In genomic region chr7:38140324-38140723, GRCm38 (mm10) we compare ENCODE assay signal across 18 mouse cellular contexts. TPM values are rescaled to one million over a fixed set of nuclear protein-coding genes. Genes with fewer than 3 reads are reported as not detected.
DNase-seq lines count a peak whose midpoint lies in the region; ATAC-seq and TF ChIP-seq lines count a peak whose summit lies in the region.
"Had no signal": no experiment of that assay in that cellular context is flagged by ENCODE, and none has a peak within 500 bp of the region (broad histone marks: within the 10 kb centered on the region; RNA-seq: fewer than 3 reads in every experiment).

No protein-coding gene starts in this region.

- no peak for TF ChIP-seq CTCF in stomach, postnatal 0 days (IDR thresholded peaks at IDR 0.05; ENCODE audit: low read depth)

- no peak overlapping the region for H3K4me2 ChIP-seq in stomach, embryonic 16.5 days (ENCODE audit: low read depth, low read length)
- H3K4me2 ChIP-seq in stomach, postnatal 0 days (replicated peaks; ENCODE audit: low read depth), result no peak overlapping the region
- H3K4me2 ChIP-seq: heart, embryonic 15.5 days; hindbrain, embryonic 12.5 days; liver, embryonic 13.5 days had no signal

- DNase-seq in stomach, postnatal 0 days (ENCODE audit: low spot score), result no peak
- DNase-seq in layer of hippocampus, adult 8-10 months (ENCODE audit: low spot score in 2 of 2), result peak; percentile 21 to 47
- DNase-seq in left cerebral cortex, postnatal 25 days (ENCODE audit: low spot score in 2 of 2), result peak; percentile 58 to 91
- DNase-seq in telencephalon, adult 2 months (ENCODE audit: low read depth, low spot score), result peak; percentile 74
- DNase-seq in B cell, adult 2 months, result no peak
- no peak for DNase-seq in cerebellum, adult 8-10 months
- DNase-seq: cerebellum, adult 9-11 months; gastrocnemius, postnatal 14 days; kidney, adult 18-20 months; kidney, postnatal 4 days; liver, embryonic 13.5 days; spleen, adult 18-20 months; thymus, adult 2 months had no signal

- intact Hi-C loops in left cerebral cortex, postnatal 25 days (cut with DNase I), result loop anchor here (2.0 to 5.0 kb wide), 3 partner anchors 26 to 768 kb away; no protein-coding TSS in a partner anchor

- no peaks in the 10 kb centered on the region for H3K36me3 ChIP-seq in stomach, embryonic 16.5 days (ENCODE audit: control insufficient read depth, insufficient read depth, low read length)
- no peaks in the 10 kb centered on the region for H3K36me3 ChIP-seq in stomach, postnatal 0 days (ENCODE audit: control insufficient read depth, insufficient read depth, low read length)
- H3K36me3 ChIP-seq: heart, embryonic 15.5 days; hindbrain, embryonic 12.5 days; liver, embryonic 13.5 days had no signal

- H3K9ac ChIP-seq in stomach, embryonic 16.5 days (ENCODE audit: low read length), result peak overlapping the region; percentile 26; the same call in 1 of the 2 replicates
- H3K9ac ChIP-seq in stomach, postnatal 0 days (ENCODE audit: low read length), result no peak overlapping the region
- H3K9ac ChIP-seq: heart, embryonic 15.5 days; hindbrain, embryonic 12.5 days; liver, embryonic 13.5 days had no signal

- H3K9me3 ChIP-seq in stomach, embryonic 16.5 days (replicated peaks; ENCODE audit: control insufficient read depth, low read length), result no peaks in the 10 kb centered on the region
- H3K9me3 ChIP-seq in stomach, postnatal 0 days (ENCODE audit: control insufficient read depth, low read length), result no peaks in the 10 kb centered on the region
- H3K9me3 ChIP-seq: heart, embryonic 15.5 days; hindbrain, embryonic 12.5 days; liver, embryonic 13.5 days had no signal

- no peaks in the 10 kb centered on the region for H3K4me1 ChIP-seq in stomach, embryonic 16.5 days (ENCODE audit: control insufficient read depth, insufficient read depth, low read length)
- H3K4me1 ChIP-seq in stomach, postnatal 0 days (replicated peaks; ENCODE audit: control insufficient read depth, insufficient read depth), result no peaks in the 10 kb centered on the region
- H3K4me1 ChIP-seq: heart, embryonic 15.5 days; hindbrain, embryonic 12.5 days; liver, embryonic 13.5 days had no signal

- H3K27ac ChIP-seq in stomach, embryonic 16.5 days (ENCODE audit: low read length), result no peak overlapping the region
- no peak overlapping the region for H3K27ac ChIP-seq in stomach, postnatal 0 days (replicated peaks)
- H3K27ac ChIP-seq: heart, embryonic 15.5 days; hindbrain, embryonic 12.5 days; liver, embryonic 13.5 days; macrophage had no signal

- no peak for TF ChIP-seq EP300 in stomach, postnatal 0 days (optimal IDR thresholded peaks at IDR 0.05)

- no peak for ATAC-seq in stomach, embryonic 16.5 days (ENCODE audit: insufficient read depth, low FRiP score)
- no peak for ATAC-seq in stomach, postnatal 0 days (ENCODE audit: low FRiP score, low TSS enrichment)
- no peak for ATAC-seq in megakaryocyte progenitor cell, adult 5-6 weeks (replicated peaks; ENCODE audit: poor library complexity)

- 41% methylated on average over 9 of the region's 9 CpGs for whole genome bisulfite sequencing in stomach, embryonic 16.5 days
- 39% methylated on average over 9 of the region's 9 CpGs for WGBS in stomach, postnatal 0 days

- H3K4me3 ChIP-seq in stomach, embryonic 16.5 days (replicated peaks; ENCODE audit: low read length), result no peak overlapping the region
- no peak overlapping the region for H3K4me3 ChIP-seq in stomach, postnatal 0 days (ENCODE audit: low read depth, low read length)
- H3K4me3 ChIP-seq: heart, embryonic 15.5 days; hindbrain, embryonic 12.5 days; liver, embryonic 13.5 days had no signal

- H3K27me3 ChIP-seq in stomach, embryonic 16.5 days (ENCODE audit: control insufficient read depth, insufficient read depth, low read length), result no peaks in the 10 kb centered on the region
- H3K27me3 ChIP-seq in stomach, postnatal 0 days (ENCODE audit: control insufficient read depth, insufficient read depth, low read length), result no peaks in the 10 kb centered on the region
- H3K27me3 ChIP-seq: hindbrain, embryonic 12.5 days; liver, embryonic 13.5 days had no signal

RNA-seq across cellular contexts. Expression of gene Ccne1, which starts 33.0 kb away (rescaled TPM):
- 52.9 and 55.2 TPM in 2 replicates for polyA plus RNA-seq in stomach, embryonic 16.5 days (2015; fragmentation: Nextera tagmentation; extraction: Ambion mirVana)
- polyA plus RNA-seq in stomach, postnatal 0 days (2015; fragmentation: Nextera tagmentation; extraction: Ambion mirVana), result 14.2 and 15.3 TPM in 2 replicates
- total RNA-seq in layer of hippocampus, adult 8-10 months (2022), result 10 to 100 TPM; 13.1 to 17.3 (median 13.9) TPM
- 10 to 100 TPM; 16.7 to 18.8 TPM for total RNA-seq in left cerebral cortex, postnatal 25 days (2021)
- 17.0 and 20.3 TPM in 2 replicates for total RNA-seq in megakaryocyte progenitor cell, adult 5-6 weeks (2015)
- total RNA-seq in megakaryocyte progenitor cell, adult 5-6 weeks (2017), result 29.3 and 32.4 TPM in 2 replicates

RNA-seq across cellular contexts. Expression of gene 1600014C10Rik, which starts 42.7 kb away (rescaled TPM):
- 15.9 and 17.0 TPM in 2 replicates for polyA plus RNA-seq in stomach, embryonic 16.5 days (2015; fragmentation: Nextera tagmentation; extraction: Ambion mirVana)
- polyA plus RNA-seq in stomach, postnatal 0 days (2015; fragmentation: Nextera tagmentation; extraction: Ambion mirVana), result 9.6 and 10.3 TPM in 2 replicates
- total RNA-seq in layer of hippocampus, adult 8-10 months (2022), result 10 to 100 TPM; 24.6 to 30.9 (median 28.9) TPM
- total RNA-seq in left cerebral cortex, postnatal 25 days (2021), result 10 to 100 TPM; 21.5 to 22.6 TPM
- total RNA-seq in megakaryocyte progenitor cell, adult 5-6 weeks (2015), result 18.8 and 19.5 TPM in 2 replicates
- 22.7 and 29.4 TPM in 2 replicates for total RNA-seq in megakaryocyte progenitor cell, adult 5-6 weeks (2017)

Comparison
In these comparisons a context has a peak if more than half of its experiments do, and no peak if none do; other contexts are left out.
1. DNase-seq: peak in layer of hippocampus, adult 8-10 months (2 of 2), left cerebral cortex, postnatal 25 days (2 of 2) and telencephalon, adult 2 months (single experiment); none in stomach, postnatal 0 days (single experiment), B cell, adult 2 months (0 of 2) and cerebellum, adult 8-10 months (single experiment).